In the genomic region with DNA sequence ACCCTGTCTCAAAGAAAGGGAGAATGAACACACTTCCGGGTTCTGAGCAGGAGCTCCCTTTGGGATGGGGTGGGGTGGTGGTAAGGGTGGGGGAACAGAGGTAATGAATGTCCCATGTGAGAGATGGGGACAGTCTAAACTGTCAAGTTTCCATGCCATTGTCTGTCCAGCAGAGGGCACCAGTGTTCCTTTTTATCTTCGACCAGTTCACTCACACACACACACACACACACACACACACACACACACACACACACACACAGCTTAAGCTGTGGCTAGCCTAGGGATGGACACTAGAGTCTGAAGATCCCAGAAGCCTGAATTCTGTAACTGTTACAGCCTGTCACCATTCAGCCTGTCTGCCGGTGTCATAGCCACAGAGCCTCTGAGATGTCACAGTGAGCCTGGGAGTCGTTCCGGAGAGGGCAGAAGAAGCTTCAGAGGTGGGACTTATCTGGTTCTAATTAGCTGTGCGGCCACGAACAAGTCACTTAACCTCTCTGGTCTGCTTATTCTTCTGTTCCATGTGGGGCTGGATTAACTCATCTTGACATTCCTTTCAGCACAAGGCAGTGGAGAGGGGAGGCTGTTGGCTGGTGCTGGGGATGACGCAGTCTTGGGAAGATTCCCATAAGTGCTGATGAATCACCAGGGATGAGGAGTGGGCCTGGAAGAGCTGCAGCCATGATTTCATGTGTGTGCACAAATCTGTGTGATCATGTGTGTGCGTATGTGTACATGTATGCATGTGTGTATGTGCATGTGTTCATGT, we compare ENCODE assay signal across 9 mouse cellular contexts.
A peak's percentile ranks its signal among the peaks of the same experiment; 100 is the strongest.
DNase-seq lines count a peak whose midpoint lies in the region; ATAC-seq and TF ChIP-seq lines count a peak whose summit lies in the region.
"Had no signal": no experiment of that assay in that cellular context is flagged by ENCODE, and none has a peak within 500 bp of the region (broad histone marks: within the 10 kb centered on the region; RNA-seq: fewer than 3 reads in every experiment).

No protein-coding gene starts in this region.

- peaks cover 38% of the 10 kb centered on the region for H3K27me3 ChIP-seq in CH12.LX (replicated peaks)
- no peaks in the 10 kb centered on the region for H3K27me3 ChIP-seq in hindbrain, embryonic 14.5 days (ENCODE audit: control insufficient read depth, insufficient read depth, low read length)

- H3K9me3 ChIP-seq in CH12.LX (replicated peaks; ENCODE audit: low read length) = peaks cover 13% of the 10 kb centered on the region
- no peaks in the 10 kb centered on the region; the same call in 1 of the 2 replicates for H3K9me3 ChIP-seq in hindbrain, embryonic 14.5 days (ENCODE audit: control insufficient read depth, low read length)

- in situ Hi-C loops in CH12.LX (cut with MboI; ENCODE audit: low pct_ligation_motif_present, low pct_unique_long_range_greater_than_20kb, low sequenced_read_pairs) = no loop called here

- ATAC-seq in hindbrain, embryonic 14.5 days (ENCODE audit: low FRiP score) = no peak; the same call in 1 of the 2 replicates

- H3K27ac ChIP-seq in CH12.LX (ENCODE audit: insufficient read depth, low read depth) = no peak overlapping the region
- no peak overlapping the region for H3K27ac ChIP-seq in hindbrain, embryonic 14.5 days
- H3K27ac ChIP-seq: limb, embryonic 13.5 days had no signal

- H3K4me2 ChIP-seq in CH12.LX (ENCODE audit: insufficient read depth, low read depth, poor library complexity, severe bottlenecking) = no peak overlapping the region
- no peak overlapping the region for H3K4me2 ChIP-seq in hindbrain, embryonic 14.5 days (replicated peaks)
- H3K4me2 ChIP-seq: limb, embryonic 13.5 days had no signal

- intact Hi-C loops in left cerebral cortex, postnatal 4 days (cut with DNase I) = loop anchor here (2.0 kb wide), 1 partner anchor 271 kb away; no protein-coding TSS in a partner anchor

- TF ChIP-seq CTCF in CH12.LX (conservative IDR thresholded peaks at IDR 0.05 in 1 of 2, IDR thresholded peaks at IDR 0.05 in 1 of 2; ENCODE audit: low read depth in 2 of 2, low read length in 2 of 2) = peak; percentile 19 to 79; a peak in 2 of 4 replicates

- peaks cover 0 to 10% of the 10 kb centered on the region in 2 experiments; a peak in 2 of 4 replicates for H3K4me1 ChIP-seq in CH12.LX (ENCODE audit: control insufficient read depth in 1 of 2, insufficient read depth in 2 of 2)
- no peaks in the 10 kb centered on the region for H3K4me1 ChIP-seq in hindbrain, embryonic 14.5 days (replicated peaks; ENCODE audit: control insufficient read depth, insufficient read depth, low read length)
- H3K4me1 ChIP-seq: limb, embryonic 13.5 days had no signal

- peak; percentile 75 for TF ChIP-seq RAD21 in CH12.LX (IDR thresholded peaks at IDR 0.05; ENCODE audit: low read depth, low read length)

- H3K4me3 ChIP-seq in CH12.LX (replicated peaks in 1 of 3; ENCODE audit: low read depth in 2 of 3, low read length in 2 of 3, poor library complexity in 1 of 3) = no peak overlapping the region
- H3K4me3 ChIP-seq in hindbrain, embryonic 14.5 days (replicated peaks; ENCODE audit: low read length) = no peak overlapping the region
- H3K4me3 ChIP-seq: limb, embryonic 13.5 days had no signal

- H3K9ac ChIP-seq in CH12.LX (ENCODE audit: insufficient read depth, low read depth) = no peak overlapping the region
- H3K9ac ChIP-seq in hindbrain, embryonic 14.5 days = no peak overlapping the region
- H3K9ac ChIP-seq: limb, embryonic 13.5 days had no signal

- 40% methylated on average over 9 of the region's 9 CpGs for WGBS in hindbrain, embryonic 14.5 days

- TF ChIP-seq POLR2A in CH12.LX (IDR thresholded peaks at IDR 0.05; ENCODE audit: low read depth, low read length) = no peak

- TF ChIP-seq EP300 in CH12.LX (IDR thresholded peaks at IDR 0.05; ENCODE audit: low read length) = no peak

- dilution Hi-C loops in CH12.LX (cut with MboI; ENCODE audit: extremely low pct_ligation_motif_present, extremely low pct_unique_long_range_greater_than_20kb, low sequenced_read_pairs) = no loop called here

- H3K36me3 ChIP-seq in CH12.LX (replicated peaks in 1 of 2; ENCODE audit: control insufficient read depth in 1 of 2, insufficient read depth in 1 of 2, low read length in 1 of 2) = no peaks in the 10 kb centered on the region
- no peaks in the 10 kb centered on the region for H3K36me3 ChIP-seq in hindbrain, embryonic 14.5 days (replicated peaks; ENCODE audit: control insufficient read depth, insufficient read depth)
- H3K36me3 ChIP-seq: limb, embryonic 13.5 days had no signal

- peak; percentile 38 for DNase-seq in gastrocnemius, adult 18-20 months (ENCODE audit: low spot score)
- DNase-seq in gastrocnemius, adult 8-10 months (ENCODE audit: low spot score in 2 of 2) = no peak
- peak; percentile 72 for DNase-seq in CH12.LX (ENCODE audit: extremely low read depth)
- DNase-seq in cerebellum, adult 9-10 months = peak; percentile 23
- peak; percentile 82 for DNase-seq in hindbrain, embryonic 14.5 days (ENCODE audit: low spot score)
- DNase-seq in left cerebral cortex, postnatal 4 days = peak; percentile 70
- peak; percentile 72 for DNase-seq in neural tube, embryonic 10.5 days (ENCODE audit: extremely low spot score, low spot score)
- peak; percentile 42 for DNase-seq in thymus, postnatal 14 days

- H3K79me2 ChIP-seq in CH12.LX (replicated peaks; ENCODE audit: control insufficient read depth, extremely low read depth, insufficient read depth, poor library complexity, severe bottlenecking) = no peaks in the 10 kb centered on the region

TF ChIP-seq in CH12.LX, 34 proteins besides CTCF, POLR2A, EP300 and RAD21:
- TF ChIP-seq SMC3 (IDR thresholded peaks at IDR 0.05; ENCODE audit: low read depth, low read length) = peak; percentile 79
- TF ChIP-seq NRF1 (IDR thresholded peaks at IDR 0.05; ENCODE audit: low read depth, low read length) = no peak
- 0 out of 2 replicates have a peak, but pooled peaks have one; percentile 18 for TF ChIP-seq TCF12 (IDR thresholded peaks at IDR 0.05; ENCODE audit: low read depth, low read length)
- no peak for TF ChIP-seq BHLHE40 (IDR thresholded peaks at IDR 0.05; ENCODE audit: low read depth, low read length)
- no peak for TF ChIP-seq JUN (IDR thresholded peaks at IDR 0.05; ENCODE audit: insufficient read depth, low read depth, low read length)
- 0 out of 2 replicates have a peak, but pooled peaks have one; percentile 14 for TF ChIP-seq ZC3H11A (IDR thresholded peaks at IDR 0.05; ENCODE audit: low read depth, low read length)
TF ChIP-seq in CH12.LX: peak in this region for 3.

Comparison
In these comparisons a context has a peak if more than half of its experiments do, and no peak if none do; other contexts are left out.
1. DNase-seq: peak in gastrocnemius, adult 18-20 months (single experiment), CH12.LX (single experiment), cerebellum, adult 9-10 months (single experiment), hindbrain, embryonic 14.5 days (single experiment), left cerebral cortex, postnatal 4 days (single experiment), neural tube, embryonic 10.5 days (single experiment) and thymus, postnatal 14 days (single experiment); none in gastrocnemius, adult 8-10 months (0 of 2).